Mouse (Mus musculus) myocyte (in vitro differentiated cells): Measurements from ENCODE around the gene Hs3st6. TPM values are rescaled to one million over a fixed set of nuclear protein-coding genes. Genes with fewer than 3 reads are reported as not detected.
A peak's percentile ranks its signal among the peaks of the same experiment; 100 is the strongest.

Experiments
- H3K27me3 ChIP-seq: one replicate; pipeline ENCODE4 v1.6.1; 2011; ENCODE audit not compliant: control insufficient read depth, insufficient read depth, insufficient read length
- H3K36me3 ChIP-seq: one replicate; pipeline ENCODE4 v1.6.1; 2011; ENCODE audit not compliant: control insufficient read depth, insufficient read depth
- H3K4me2 ChIP-seq: one replicate; pipeline ENCODE4 v1.6.1; 2011; ENCODE audit warnings: low read depth, control low read depth
- H3K4me3 ChIP-seq: one replicate; pipeline ENCODE4 v1.5.1; 2011; ENCODE audit warnings: mild to moderate bottlenecking, control low read depth, moderate library complexity
- H3K79me2 ChIP-seq: one replicate; pipeline ENCODE4 v1.6.1; 2011; ENCODE audit not compliant: control insufficient read depth, insufficient read depth
- H3ac ChIP-seq: one replicate; pipeline ENCODE4 v1.6.1; 2011; ENCODE audit not compliant: control insufficient read depth, insufficient read length
- CEBPB ChIP-seq: IDR thresholded peaks from 2 replicates; pipeline ENCODE4 v1.6.1; 2011; ENCODE audit warnings: mild to moderate bottlenecking, moderate library complexity; ENCODE audit not compliant: poor library complexity, insufficient read depth, severe bottlenecking
- E2F4 ChIP-seq: IDR thresholded peaks from one replicate; pipeline ENCODE4 v1.6.1; 2011; ENCODE audit warnings: mild to moderate bottlenecking, control low read depth, moderate library complexity; ENCODE audit not compliant: insufficient read depth
- MAX ChIP-seq: IDR thresholded peaks from one replicate; pipeline ENCODE4 v1.6.1; 2011; ENCODE audit warnings: low read depth, mild to moderate bottlenecking, control low read depth
- MYOD1 ChIP-seq, 3 experiments: IDR thresholded peaks; one replicate each; pipeline ENCODE4 v1.6.1; 2011; ENCODE audit warnings: control low read depth in 2 of 3, low read depth in 2 of 3, mild to moderate bottlenecking in 2 of 3, moderate library complexity in 1 of 3; ENCODE audit not compliant: insufficient read length in 2 of 3, control insufficient read depth in 1 of 3
- MYOG ChIP-seq, 3 experiments: IDR thresholded peaks; one replicate each; pipeline ENCODE4 v1.6.1; 2011; ENCODE audit warnings: control low read depth in 2 of 3, low read depth in 2 of 3, mild to moderate bottlenecking in 2 of 3; ENCODE audit not compliant: insufficient read length in 2 of 3, control insufficient read depth in 1 of 3, insufficient read depth in 1 of 3
- POLR2A ChIP-seq: IDR thresholded peaks from one replicate; pipeline ENCODE4 v1.6.1; 2011; ENCODE audit warnings: low read depth, mild to moderate bottlenecking, control low read depth, moderate library complexity; ENCODE audit not compliant: insufficient read length
- POLR2AphosphoS2 ChIP-seq: IDR thresholded peaks from one replicate; pipeline ENCODE4 v1.6.1; 2011; ENCODE audit warnings: low read depth, control low read depth; ENCODE audit not compliant: insufficient read length
- REST ChIP-seq: IDR thresholded peaks from one replicate; pipeline ENCODE4 v1.6.1; 2011; ENCODE audit warnings: mild to moderate bottlenecking, control low read depth, moderate library complexity; ENCODE audit not compliant: insufficient read depth, insufficient read length
- SRF ChIP-seq: IDR thresholded peaks from one replicate; pipeline ENCODE4 v1.6.1; 2011; ENCODE audit warnings: low read depth; ENCODE audit not compliant: control insufficient read depth, insufficient read length
- TCF12 ChIP-seq: IDR thresholded peaks from one replicate; pipeline ENCODE4 v1.6.1; 2011; ENCODE audit warnings: mild to moderate bottlenecking, control low read depth; ENCODE audit not compliant: poor library complexity, insufficient read depth, severe bottlenecking
- TCF3 ChIP-seq: IDR thresholded peaks from one replicate; pipeline ENCODE4 v1.6.1; 2011; ENCODE audit warnings: low read depth, control low read depth; ENCODE audit not compliant: insufficient read length
- USF1 ChIP-seq: IDR thresholded peaks from one replicate; pipeline ENCODE4 v1.6.1; 2011; ENCODE audit warnings: low read depth, mild to moderate bottlenecking, control low read depth, moderate library complexity
- polyA plus RNA-seq: library from polyadenylated mRNA; unstranded; fragments of >200 nt; fragmentation: generic; extraction: Trizol; gene quantifications from one replicate; pipeline ENCODE4 v1.2.1, GENCODE M21; 2012; ENCODE audit warnings: missing spikeins

Hs3st6 gene
- polyA plus RNA-seq, 1 experiment, result not detected

DNA sequence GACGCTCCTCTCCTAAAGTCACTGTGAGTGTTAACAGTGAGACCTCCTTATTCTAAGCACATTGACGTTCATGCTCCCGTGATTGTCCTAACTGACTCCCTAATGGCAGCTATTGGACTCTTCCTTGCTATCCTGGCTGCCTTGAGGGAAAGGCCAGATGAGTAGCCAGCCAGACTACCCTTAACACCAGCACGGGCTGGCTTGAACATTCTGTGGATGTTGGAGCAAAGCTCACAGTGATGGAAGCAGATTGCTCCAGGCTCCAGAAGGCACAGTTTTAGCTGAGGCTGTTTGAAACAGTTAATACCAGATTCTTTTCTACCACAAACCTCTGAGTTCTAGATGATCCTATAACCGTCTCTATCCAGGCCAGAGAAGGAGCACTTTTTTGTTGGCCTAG lies 8.9 kb upstream of the Hs3st6 start:
- TF ChIP-seq SRF (no peak), MAX (no peak), E2F4 (no peak), MYOG (IDR thresholded peaks at IDR 0.05; ENCODE audit: control insufficient read depth in 1 of 3, insufficient read depth in 1 of 3, insufficient read length in 2 of 3, low read depth in 2 of 3) (no peak), REST (no peak), POLR2A (no peak), TCF12 (no peak), POLR2AphosphoS2 (no peak), USF1 (no peak), CEBPB (no peak), TCF3 (no peak), MYOD1 (IDR thresholded peaks at IDR 0.05; ENCODE audit: control insufficient read depth in 1 of 3, insufficient read length in 2 of 3, low read depth in 2 of 3) (no peak)

GRCm38 (mm10) chr17:24744381-24744780 lies 8.4 kb upstream of the Hs3st6 start:
- H3K4me2 ChIP-seq, result no peak overlapping the region
- no peak overlapping the region for H3ac ChIP-seq
- H3K27me3 ChIP-seq, result no peaks in the 10 kb centered on the region
- no peak overlapping the region for H3K4me3 ChIP-seq
- H3K79me2 ChIP-seq, result no peaks in the 10 kb centered on the region
- no peaks in the 10 kb centered on the region for H3K36me3 ChIP-seq
- TF ChIP-seq TCF12, result no peak
- TF ChIP-seq SRF, result no peak
- TF ChIP-seq MAX, result no peak
- TF ChIP-seq REST, result no peak
- no peak for TF ChIP-seq TCF3
- no peak for TF ChIP-seq POLR2A
- TF ChIP-seq MYOD1 (IDR thresholded peaks at IDR 0.05; ENCODE audit: control insufficient read depth in 1 of 3, insufficient read length in 2 of 3, low read depth in 2 of 3), result no peak
- TF ChIP-seq E2F4, result no peak
- TF ChIP-seq POLR2AphosphoS2, result no peak

More for the DNA sequence above, 8.9 kb upstream of the Hs3st6 start:
- H3ac ChIP-seq, result no peak overlapping the region
- no peaks in the 10 kb centered on the region for H3K79me2 ChIP-seq
- no peak overlapping the region for H3K4me3 ChIP-seq
- H3K4me2 ChIP-seq, result no peak overlapping the region
- H3K27me3 ChIP-seq, result no peaks in the 10 kb centered on the region
- H3K36me3 ChIP-seq, result no peaks in the 10 kb centered on the region

DNA sequence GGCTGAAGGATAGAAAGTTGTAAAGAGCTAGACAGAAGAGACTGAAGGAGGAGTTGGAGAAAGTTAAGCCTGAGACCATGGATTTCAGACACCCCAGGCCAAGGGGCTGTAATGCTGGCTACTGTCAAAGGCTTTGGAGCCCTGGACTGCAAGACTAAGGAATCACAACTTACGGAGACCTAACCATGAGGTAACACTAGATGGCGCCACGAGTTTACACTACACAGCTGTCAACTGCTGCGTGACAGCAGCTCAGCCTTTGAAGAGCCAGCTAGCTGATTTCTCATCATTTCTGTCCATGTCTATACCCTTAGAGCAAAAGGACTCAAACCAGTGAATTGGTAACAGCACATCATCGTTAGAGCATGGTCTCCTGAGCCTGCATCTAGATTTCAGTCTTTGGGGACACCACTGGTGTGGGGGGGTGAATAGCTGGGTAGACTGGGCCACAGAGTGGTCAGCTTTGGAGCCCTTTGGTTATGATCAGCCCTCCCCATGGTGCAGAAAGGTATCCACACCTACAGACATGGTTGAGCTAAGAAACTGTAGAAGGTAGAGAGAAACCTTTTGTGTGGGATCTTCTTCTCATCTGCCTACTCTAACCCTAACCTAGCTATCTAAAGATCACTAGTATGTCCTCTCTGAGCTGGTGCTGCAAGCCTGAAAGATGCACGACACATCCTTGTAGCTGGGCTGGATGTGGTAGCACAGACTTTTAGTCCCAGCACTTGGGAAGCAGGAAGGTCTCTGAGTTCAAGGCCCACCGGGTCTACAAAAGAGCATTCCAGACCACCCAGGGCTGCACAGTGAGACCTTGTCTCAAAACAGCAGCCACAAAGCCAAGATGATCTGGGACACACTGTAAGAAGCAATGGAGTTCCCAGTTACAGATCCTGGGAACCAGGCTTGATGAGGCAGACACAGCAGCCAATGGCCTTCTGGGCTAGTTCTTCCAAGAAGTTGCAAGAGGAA lies 7.0 kb upstream of the Hs3st6 start:
- H3K79me2 ChIP-seq, result no peaks in the 10 kb centered on the region
- TF ChIP-seq E2F4 (no peak), REST (no peak), MYOD1 (IDR thresholded peaks at IDR 0.05; ENCODE audit: control insufficient read depth in 1 of 3, insufficient read length in 2 of 3, low read depth in 2 of 3) (peak in 1 of 3 experiments; percentile 40)
- H3K36me3 ChIP-seq, result no peaks in the 10 kb centered on the region
- H3K4me2 ChIP-seq, result no peak overlapping the region
- H3K4me3 ChIP-seq, result no peak overlapping the region
- H3K27me3 ChIP-seq, result no peaks in the 10 kb centered on the region
- no peak overlapping the region for H3ac ChIP-seq

DNA sequence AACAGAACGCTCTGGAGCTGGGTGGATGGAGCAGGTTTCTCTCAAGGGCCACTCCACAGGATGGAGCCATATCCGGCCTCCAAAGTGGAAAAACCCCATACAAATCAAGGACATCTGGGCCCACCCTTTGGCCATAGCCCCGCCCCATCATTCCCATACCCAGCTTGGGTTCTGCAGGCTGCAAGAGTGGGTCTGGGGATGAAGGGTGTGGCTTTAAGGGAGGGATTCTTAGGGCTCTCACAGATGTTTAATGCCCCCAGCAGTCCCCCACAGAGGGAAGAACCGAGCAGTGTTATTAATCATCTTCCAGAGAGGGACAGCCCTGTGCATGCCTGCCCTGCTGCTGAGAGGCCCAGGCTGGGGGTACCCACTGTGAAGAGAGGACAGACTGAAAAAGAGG lies 5.8 kb upstream of the Hs3st6 start:
- H3K79me2 ChIP-seq, result no peaks in the 10 kb centered on the region
- H3ac ChIP-seq, result no peak overlapping the region
- TF ChIP-seq USF1, result no peak
- no peak for TF ChIP-seq SRF
- H3K4me2 ChIP-seq, result no peak overlapping the region
- H3K36me3 ChIP-seq, result no peaks in the 10 kb centered on the region
- H3K27me3 ChIP-seq, result peaks cover 7% of the 10 kb centered on the region
- H3K4me3 ChIP-seq, result no peak overlapping the region

DNA sequence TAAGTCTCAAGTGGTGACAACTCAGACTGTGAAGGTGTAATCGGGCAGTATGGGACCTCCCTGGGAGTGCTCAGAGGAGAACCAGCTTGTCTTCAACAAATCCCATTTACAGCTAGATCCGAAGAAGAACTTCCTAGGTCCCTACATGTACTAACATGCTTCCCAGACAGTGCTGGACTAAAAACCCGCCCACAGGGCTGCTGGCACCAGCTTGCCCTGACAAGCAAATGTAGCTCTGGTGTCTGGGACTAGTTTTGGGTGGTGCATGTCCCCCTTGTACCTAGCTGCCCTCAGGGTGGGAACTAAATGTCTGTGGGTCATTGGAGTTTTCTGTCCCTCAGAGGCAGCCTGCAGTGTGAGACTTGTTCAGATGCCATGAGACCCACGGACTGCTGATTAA lies 1.3 kb upstream of the Hs3st6 start:
- Histone ChIP-seq H3K27me3 (peaks cover 36% of the 10 kb centered on the region), H3K36me3 (no peaks in the 10 kb centered on the region), H3K79me2 (no peaks in the 10 kb centered on the region), H3K4me2 (no peak overlapping the region), H3ac (no peak overlapping the region), H3K4me3 (no peak overlapping the region)
- TF ChIP-seq TCF3, result no peak
- no peak for TF ChIP-seq POLR2AphosphoS2
- TF ChIP-seq SRF, result no peak
- no peak for TF ChIP-seq E2F4
- no peak for TF ChIP-seq CEBPB
- no peak for TF ChIP-seq USF1
- TF ChIP-seq MYOG (IDR thresholded peaks at IDR 0.05; ENCODE audit: control insufficient read depth in 1 of 3, insufficient read depth in 1 of 3, insufficient read length in 2 of 3, low read depth in 2 of 3), result no peak
